Mouse (Mus musculus) 3T3-L1 (cell line): ENCODE results near the gene Tgtp2.
"Not testable (repeated sequence)": the region's sequence is repeated elsewhere in the genome, so short reads cannot be mapped to it uniquely, and the experiment has no call there.

Experiments
- DNase-seq: peaks from one replicate; pipeline ENCODE4 v3.0.0-alpha.2; 2015; ENCODE audit warnings: low read depth, low spot score

The Tgtp2 gene

DNA sequence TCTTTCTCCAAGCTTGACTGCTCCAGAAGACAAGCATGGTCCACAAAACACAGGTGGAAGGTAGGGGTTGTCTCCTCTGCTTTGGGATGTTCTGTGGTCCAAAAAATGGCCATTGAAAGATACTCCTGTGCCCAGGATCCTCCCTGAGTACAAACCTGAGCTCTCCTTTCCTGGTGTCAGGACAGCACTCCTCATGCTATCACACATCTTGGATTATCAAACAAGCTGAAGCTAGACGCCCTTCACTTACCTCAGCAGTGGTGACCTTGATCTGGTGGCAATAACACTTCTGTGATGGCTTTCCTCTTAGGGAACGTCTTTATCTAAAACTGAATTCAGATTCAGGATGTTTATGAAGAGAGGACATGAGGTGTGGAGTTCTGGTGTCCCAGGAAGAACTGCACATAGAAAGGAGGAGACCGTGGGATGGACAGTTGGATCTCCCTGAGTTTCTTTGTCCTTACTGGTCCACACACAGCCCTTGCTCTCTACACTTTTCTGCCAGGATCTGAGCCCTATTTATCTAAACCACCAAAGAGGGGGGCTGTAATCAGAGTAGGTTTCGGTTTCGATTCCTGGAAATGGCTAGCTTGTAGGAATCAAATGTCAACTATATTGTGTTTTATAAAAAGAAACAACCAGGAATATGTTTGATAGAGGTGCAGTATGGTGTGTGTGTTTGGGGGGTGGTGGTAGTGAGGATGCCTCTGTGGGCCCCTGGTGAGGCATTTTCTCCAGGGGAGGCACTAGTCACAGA lies at the start of gene Tgtp2:
Tgtp2 (minus strand) TSS at position 494 of the 757 bp plus-strand sequence.
- DNase-seq = not testable (repeated sequence)

DNA sequence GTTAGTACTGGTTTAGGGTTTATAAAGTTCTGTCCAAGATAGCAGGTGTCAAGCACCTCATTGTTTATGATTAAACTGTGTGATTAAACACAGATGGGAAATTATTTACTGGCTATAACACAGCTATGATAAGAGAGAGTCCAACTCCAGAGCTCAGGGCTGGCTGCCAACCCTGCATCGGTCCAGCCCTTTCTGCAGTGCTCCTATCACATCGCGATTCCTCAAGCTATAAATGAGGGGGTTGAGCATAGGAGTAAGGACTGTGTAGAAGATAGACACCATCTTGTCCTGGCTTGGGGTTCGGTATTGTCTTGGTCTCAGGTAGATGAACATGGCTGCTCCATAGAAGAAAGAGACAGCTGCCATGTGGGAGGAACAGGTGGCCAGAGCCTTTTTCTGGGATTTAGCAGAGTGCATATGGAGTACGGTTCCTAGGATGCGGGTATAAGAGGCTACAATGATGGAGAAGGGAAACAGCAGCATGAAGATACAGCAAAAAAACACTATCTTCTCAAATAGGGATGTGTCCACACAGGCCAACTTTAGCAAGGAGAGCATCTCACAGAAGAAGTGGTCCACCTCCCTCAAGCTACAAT lies 48.7 kb upstream of the Tgtp2 start:
- no peak for DNase-seq

DNA sequence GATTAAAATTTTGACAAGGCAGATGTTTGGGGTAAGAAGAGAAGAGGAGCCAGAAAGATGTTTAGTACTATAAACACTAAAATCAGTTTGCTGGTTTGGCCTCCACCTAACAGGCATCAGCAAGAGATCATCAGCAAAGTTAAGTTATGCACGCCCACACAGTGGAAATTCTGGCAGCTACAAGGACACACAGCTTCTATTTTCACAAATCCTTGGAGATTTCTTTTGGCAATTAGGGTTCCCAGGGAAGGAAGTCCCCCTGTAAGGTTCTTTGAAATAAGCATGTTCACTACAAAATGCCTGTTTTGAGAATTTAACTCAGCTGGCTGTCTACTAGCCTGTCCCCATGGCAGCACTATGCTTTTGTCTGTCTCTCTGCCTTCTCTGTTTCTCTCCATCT lies 47.0 kb upstream of the Tgtp2 start:
- no peak for DNase-seq

DNA sequence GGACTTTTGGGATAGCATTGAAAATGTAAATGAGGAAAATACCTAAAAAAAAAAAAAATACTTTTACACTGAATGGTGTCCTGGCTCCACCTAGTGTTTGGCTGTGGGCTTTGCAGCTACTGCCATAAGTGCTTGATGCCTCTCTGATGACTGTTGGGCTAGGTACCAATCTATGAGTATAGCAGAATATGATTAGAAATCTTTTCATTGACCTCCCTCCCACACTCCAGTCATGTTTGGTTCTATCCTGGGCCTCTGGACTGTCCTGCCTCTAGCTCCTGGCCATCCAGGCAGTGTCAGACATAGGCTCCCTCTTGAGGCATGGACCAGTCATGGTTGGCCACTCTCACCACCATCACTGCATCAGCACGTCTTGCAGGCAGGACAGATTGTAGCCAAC lies 44.8 kb upstream of the Tgtp2 start:
- DNase-seq = peak; percentile 81

DNA sequence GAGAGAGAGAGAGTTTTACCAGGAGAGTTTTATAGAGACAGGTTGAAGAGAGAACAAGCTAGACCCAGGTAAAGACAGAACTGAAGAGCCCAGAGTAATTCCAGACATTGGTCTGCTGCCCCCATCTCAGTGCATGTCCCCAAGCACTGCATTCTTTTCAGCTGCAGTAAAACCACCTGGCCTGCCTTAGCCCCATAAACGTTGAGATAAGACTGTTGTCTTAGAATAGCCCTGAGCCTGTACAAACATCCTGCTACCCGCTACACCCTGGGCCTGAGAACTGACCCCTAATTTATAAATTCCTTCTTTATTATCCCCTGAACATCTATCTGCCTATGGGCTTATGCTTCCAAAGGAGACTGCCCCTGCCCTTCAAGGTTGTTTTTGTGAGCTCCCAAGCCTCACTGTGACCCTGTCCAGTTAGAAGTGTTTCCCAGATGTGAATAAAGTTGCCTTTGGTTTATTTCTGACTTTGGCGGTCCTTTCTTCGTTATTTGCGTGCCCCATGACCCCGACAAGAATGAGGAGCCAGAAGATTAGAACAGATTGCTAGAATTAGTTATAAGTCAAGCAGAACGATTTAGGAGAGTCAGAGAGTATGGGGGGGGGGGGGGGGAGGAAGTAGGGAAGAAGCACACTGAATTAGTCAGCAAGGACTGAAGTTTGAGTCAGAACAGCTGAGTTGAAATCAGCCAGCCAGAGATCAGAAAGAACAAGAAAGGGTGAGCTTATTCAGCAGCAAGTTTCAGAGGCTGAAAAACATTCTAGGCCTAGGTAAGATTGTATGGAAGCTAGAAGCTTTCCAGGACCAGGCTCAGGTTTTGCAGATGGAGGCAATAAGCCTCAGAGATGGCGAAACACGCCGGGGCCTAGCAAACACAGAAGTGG lies 43.9 kb upstream of the Tgtp2 start:
- DNase-seq = peak; percentile 63

DNA sequence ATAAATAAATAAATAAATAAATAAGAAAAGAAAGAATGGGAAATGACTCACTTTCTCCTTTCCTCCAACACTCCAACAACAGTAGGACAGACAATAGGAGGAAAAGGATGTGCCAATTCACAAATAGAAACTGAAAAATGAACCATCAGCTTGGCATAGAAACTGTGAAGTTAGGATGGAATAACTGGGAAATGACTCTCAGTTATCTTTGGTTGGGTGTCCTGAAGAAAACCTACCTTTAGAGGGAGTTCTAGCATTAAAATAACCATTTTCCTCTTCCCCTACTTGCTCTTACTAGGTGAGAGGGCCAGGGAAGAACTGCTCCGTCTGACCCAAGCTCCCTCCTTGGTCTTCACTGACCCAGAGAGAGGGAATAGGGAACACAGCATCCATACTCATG lies 41.7 kb upstream of the Tgtp2 start:
- no peak for DNase-seq

DNA sequence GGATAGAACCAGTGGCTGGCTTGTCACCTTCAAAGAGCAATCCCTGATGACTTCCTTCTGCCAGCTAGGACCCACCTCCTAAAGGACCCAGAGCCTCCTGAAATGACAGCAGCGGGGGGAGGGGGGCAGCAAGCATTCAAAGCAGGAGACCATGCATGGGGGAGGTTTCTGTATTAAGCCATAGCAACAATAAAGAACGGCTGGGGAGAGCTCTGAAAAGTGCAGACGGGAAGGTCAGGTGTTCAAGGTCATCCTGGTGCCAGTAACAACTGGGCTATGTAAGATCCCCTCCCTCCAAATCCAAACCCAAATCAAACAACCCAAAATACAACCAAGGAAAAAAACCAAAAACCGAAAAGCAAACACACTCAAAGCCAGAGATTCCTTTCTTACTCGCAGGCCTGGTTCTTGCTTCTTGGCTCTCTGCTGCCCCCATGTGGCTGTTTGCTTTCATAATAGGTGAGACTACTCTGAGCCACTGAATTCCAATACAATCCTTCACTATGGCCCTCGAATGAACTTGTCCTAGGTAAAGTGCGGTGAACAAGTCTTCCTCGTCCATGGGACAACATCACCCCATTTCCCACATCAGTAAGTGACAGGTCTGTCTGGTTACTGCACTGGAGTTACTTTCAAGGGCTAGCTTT lies 39.2 kb upstream of the Tgtp2 start:
- DNase-seq = peak; percentile 93

DNA sequence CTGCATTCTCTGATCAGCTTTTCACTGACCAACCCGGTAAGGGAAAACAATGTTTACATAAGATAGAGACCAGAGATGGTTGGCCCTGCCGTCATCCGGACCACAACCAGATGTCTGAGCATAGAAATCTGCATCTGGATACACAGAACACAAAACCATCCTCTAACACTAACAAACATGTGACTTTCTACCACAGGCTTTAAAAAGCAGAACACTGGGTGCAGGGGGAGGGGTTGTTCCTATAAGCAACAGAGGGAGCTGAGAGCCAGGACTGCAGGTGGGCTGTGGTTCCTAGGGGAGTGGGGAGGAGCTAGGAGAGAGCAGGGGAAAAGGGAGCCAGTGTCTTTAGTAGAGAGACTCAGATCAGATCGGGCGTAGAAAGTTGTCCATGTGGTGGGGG lies 37.5 kb upstream of the Tgtp2 start:
- no peak for DNase-seq

DNA sequence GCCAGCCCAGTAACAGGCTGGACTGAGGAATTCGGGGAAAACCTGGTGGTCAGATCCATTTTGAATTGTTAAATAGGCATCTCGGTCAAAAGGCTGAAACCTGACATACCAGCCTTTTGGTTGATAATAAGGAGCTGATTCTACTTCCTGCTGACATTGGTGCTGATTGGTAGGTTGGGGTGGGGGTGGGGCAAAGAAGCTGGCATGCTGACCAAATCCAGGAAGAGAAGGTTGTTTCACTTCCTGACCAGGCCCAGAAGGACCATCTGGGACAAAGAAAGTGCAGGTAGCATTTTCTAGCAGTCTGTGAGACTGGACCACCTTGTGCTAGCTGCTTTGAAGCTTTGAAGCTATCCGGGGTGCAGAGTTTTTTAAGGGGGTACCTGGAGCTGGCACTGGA lies 36.4 kb upstream of the Tgtp2 start:
- peak; percentile 16 for DNase-seq

DNA sequence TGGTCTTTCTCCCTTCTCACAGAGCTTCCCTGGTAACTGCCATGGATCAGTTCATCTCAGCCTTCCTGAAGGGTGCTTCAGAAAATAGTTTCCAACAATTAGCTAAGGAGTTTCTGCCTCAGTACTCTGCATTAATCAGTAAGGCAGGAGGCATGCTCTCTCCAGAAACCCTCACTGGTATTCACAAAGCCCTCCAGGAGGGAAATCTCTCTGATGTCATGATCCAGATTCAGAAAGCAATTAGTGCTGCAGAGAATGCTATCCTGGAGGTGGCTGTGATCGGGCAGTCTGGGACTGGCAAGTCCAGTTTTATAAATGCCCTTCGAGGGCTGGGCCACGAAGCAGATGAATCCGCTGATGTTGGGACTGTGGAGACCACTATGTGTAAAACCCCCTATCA lies 31.4 kb upstream of the Tgtp2 start:
- no peak for DNase-seq

DNA sequence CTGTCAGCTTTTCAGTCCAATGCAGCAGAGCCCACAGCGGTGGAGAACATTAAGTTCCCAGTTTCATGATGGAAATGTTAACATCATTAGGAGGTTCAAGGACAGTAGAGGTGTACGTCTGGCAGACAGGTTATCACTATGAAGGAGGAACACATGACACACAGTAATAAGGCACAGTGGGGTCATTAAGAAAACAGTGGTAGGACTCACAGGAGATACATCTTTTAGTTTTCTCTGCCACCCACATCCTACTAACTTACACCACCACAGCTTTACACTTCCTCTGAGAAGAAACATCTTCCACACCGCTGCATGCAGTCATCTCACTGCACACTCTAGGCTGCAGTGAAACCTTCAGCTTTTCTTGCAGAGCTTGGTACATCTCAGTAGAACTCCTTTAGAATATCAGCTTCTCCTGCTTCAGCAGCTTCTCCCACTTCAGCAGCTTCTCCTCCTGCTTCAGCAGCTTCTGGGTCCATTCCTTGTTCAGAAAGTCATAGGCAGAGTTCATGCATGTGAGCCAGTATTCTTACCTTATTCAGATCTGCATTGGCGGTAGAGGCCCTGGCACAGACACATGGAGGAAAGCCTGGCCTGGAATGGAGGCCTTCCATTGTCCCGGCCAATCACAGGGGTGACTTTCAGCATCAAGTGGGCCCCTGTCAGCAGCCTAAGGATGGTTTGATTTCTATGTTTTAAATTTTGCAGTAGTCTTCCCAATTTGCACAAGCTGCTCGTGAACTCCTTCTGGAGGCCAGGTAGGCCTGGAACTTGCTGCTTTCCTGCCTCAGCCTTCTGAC lies 30.1 kb upstream of the Tgtp2 start:
- no peak for DNase-seq

DNA sequence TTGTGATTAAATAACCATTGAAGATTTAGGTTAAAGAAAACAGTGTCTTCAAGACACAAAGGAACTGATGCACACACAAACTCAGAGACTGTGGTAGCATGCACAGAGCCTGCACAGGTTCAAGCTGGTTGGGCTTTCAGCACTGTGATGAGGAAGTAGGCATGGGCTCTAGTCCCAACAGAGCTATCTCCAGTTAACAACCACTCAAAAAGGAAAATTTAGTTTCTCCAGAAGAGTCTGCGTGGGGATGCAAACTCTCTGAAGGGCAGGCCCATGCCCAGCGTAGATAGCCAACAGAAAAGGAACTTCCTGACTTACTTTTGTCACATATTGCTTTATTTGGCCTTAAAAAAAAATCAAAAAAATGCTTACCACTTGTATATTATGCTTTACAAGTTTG lies 28.8 kb upstream of the Tgtp2 start:
- DNase-seq = no peak

DNA sequence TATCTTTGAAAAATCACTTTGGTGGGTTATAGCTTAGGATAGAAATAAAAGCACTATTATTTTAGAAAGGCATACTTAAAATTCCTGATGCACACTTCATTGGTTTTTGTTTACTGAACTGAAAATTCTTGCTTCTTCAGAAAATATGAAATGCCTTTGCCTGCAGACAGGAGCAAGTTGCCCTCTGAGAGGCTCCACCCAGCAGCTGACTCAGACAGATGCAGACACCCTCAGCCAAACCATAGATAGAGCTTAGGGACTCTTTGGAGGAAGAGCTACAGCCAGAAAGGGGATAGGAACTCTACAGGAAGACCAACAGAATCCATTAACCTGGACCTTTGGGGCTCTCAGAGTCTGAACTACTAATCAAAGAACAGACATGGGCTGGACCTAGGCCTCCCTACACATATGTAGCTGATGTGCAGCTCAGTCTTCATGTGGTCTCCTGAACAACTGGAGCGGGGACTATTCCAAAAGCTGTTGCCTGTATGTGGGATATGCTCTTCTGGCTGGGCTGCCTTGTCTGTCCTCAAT lies 28.1 kb upstream of the Tgtp2 start:
- DNase-seq = peak; percentile 58

DNA sequence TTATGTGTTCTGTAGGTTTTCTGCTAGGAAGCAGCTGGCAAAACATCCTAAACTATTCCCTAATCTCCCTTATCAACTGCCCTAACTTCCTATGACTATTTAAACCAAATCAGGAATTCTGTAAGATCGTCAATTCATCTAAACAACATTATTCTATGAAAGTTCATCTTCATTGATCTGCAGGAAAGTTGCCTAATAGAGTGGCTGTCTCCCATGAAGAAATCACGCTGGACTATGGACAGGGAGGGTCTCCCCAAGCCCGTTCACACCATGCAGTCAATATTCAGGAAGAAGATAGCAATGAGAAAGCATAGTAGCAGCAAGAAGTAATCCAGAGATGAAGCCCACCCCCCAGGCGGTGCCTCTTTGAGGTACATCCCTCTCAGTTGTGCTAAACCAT lies 27.2 kb upstream of the Tgtp2 start:
- no peak for DNase-seq

DNA sequence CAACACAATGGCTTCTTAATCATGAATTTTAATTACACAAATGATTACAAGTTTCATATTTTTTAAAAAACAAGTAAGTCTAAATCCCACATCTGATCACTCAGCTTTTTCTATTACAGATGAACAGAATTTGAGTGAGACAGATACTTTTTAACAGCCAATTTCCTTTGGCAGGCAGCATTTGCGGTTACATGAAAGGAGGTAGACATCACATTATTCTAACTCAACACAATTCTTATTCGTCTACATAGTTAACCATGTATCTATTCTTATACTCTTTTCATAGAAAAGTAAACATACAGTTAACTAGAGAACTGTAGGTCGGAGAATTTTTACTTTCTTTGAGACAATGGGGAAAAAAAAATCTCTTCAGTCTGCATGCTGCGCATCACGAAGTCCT lies 26.5 kb upstream of the Tgtp2 start:
- DNase-seq = no peak

DNA sequence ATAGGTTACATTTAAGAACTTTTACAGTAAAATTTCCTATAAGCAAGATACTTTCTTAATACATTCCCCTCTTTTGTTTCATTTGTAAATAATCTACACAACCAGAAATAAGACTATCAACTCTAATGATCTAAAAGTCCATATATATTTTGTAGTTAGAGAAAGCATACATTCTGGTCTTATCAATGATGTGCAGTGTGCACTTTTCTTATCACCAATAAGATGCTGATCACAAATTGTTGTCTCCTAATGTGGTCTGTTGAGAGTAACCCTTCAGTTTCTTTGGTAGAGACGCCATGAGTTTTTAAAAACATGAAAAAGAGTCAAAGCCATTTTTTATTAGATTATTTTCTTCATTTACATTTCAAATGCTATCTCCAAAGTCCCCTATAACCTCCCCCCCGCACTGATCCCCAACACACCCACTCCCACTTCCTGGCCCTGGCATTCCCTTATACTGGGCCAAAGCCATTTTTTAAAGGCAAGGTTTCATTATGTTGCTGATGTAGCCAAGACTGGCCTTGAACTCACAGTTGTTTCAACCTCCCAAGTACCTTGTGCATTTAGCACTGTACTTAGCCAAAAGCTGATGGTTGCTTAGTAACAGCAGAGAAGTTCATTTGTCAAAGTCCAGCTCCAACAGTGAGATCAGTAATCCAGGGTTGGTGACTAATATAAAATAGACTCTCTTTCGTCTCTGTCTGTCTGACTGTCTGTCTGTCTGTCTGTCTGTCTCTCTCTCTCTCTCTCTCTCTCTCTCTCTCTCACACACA lies 25.9 kb upstream of the Tgtp2 start:
- peak; percentile 69 for DNase-seq

DNA sequence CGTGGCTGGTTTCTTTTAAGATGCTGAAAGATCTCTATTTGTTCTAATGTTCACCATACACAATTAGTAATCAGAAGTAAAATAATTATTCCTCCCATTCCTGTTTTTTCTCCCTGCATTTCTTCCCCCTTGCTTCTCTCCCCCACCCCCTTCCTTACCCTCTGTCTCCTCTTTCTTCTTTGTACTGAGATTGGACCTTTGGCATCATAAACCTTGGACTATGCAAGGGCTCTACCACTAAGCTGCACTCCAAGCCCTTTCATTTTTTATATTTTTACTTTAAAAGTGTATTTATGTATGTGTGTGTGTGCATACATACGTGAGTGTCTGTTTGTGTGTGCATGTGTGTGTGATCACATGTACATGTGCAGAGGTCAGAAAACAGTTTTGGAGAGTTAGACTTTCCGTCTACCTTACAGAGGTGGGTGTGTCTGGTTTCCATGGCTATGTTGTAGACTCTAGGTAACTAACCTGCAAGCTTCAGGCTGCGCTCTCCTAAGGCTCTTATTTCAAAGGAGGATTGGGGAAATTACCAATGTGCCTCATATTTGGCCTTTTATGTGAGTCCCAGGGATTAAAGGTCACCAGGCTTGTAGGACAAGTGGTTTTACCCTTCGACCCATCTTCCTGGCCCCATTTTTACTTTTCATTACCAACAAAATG lies 25.1 kb upstream of the Tgtp2 start:
- no peak for DNase-seq

DNA sequence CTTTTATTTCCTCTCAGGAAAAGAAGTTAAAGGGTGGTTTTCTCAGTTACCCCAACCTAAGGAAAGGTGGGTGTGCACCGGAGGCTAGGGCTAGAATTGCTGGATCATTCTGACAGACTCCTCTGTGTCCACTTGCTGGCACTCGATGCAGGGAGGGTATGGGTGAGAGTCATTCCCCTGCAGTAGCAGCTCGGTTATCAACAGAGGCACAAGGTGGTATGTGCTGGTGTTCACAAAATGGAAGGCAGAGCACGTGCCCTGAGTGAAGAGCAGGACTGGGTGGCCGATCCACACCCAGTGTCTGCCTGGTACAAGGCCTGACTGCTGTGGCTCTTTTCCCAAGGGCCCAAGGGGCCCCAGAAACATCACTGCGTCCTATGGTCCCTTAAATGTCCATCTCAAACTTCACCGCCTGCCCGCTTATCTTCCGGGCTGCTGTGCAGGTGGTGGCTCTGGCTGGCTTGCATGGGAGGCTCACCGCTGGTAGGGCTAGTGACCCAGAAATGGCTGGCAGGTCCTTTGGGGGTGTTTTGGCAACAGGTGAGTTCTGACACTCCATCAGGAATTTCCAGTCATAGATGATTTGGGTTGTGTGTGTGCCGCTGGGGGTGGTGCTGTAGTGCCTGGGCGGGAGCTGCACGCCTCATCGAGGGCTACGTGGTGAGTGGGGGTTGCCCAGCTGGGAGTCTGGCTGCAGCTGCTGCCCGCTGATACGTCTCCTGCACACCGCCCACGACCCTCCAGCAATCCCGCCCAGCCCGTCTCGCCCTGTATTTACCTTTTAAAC lies 24.0 kb upstream of the Tgtp2 start:
- no peak for DNase-seq

DNA sequence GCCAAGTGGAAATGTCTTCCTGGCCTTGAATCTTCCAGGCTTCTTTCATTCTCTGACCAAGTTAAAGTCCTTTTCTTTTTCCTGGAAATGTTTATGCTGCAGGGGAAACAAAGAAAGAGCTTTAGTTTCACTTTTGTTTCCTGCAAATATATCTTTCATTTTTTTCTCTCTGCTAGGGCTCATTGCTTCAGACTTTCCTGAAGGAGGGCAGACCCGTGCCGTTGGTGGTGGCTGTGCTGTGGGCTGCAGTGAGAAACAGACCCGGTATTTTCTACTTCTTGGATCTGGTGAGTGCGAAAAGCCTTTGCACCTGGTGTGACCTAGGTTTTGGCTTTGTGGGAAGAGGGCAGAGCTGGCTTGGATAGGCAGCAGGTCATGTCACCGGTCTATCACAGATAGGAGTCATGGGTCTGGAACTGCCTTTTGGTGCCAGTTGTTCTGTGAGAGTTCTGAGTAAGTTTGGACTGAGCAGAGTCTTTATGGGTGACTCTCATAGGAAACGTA lies 22.9 kb upstream of the Tgtp2 start:
- DNase-seq = peak; percentile 27
